Mouse (Mus musculus): ENCODE data around the gene Slc7a8.

DNA sequence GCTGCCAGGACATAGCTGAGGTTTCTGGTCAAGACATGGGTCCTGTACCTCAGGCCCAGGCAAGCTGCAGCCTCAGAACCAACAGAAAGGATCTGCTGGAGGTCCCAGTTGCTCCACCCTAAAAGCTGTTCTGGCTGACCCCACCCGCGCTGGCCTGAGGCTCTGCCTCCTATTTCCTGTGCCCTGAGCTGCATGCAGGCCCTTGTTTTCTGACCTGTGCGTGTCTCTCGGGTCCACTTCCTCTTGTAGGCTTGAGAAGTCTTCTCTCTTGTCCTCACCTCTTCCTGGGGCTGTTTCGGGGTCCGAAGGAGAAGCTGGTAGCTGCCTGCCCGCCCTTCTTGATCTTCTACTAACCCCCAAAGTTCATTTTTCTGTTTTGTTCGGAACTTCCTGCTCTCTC is 68.9 kb downstream of the Slc7a8 start:
- TF ChIP-seq GATA1 (IDR thresholded peaks at IDR 0.05; ENCODE audit: low read length) = no peak
- TF ChIP-seq TAL1 (IDR thresholded peaks at IDR 0.05; ENCODE audit: low read length) = no peak

All from erythroblast, embryonic 14.5 days (primary cell).